Comparison of ENCODE assay signal across 8 mouse cellular contexts in the genomic region with DNA sequence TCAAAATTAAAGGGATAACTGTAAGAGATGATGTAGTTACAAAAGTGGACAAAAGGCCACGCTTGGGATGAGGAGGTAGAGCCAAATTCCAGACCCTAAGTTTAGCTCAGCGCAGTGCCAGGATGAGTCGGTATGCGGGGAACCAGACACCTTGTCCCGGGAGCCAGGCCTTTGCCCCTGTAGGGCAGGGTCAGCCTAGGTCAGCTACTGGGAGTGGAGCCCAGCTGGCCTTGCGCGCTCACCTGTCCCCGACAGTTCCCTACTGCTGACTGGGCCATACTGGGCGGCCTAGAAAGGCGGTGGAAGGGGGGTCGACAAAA. TPM values are rescaled to one million over a fixed set of nuclear protein-coding genes. Genes with fewer than 3 reads are reported as not detected.
DNase-seq lines count a peak whose midpoint lies in the region; ATAC-seq and TF ChIP-seq lines count a peak whose summit lies in the region.

No protein-coding gene starts in this region.

- peaks cover 35% of the 10 kb centered on the region for H3K27me3 ChIP-seq in forebrain, embryonic 12.5 days
- no peaks in the 10 kb centered on the region for H3K27me3 ChIP-seq in intestine, postnatal 0 days (replicated peaks; ENCODE audit: control insufficient read depth, insufficient read depth, low read length)
- H3K27me3 ChIP-seq in midbrain, embryonic 14.5 days (ENCODE audit: control insufficient read depth, insufficient read depth, low read length) = peaks cover 10% of the 10 kb centered on the region

- H3K4me2 ChIP-seq in forebrain, embryonic 12.5 days = peak overlapping the region; percentile 83
- peak overlapping the region; percentile 98 for H3K4me2 ChIP-seq in intestine, postnatal 0 days (replicated peaks; ENCODE audit: low read depth)
- H3K4me2 ChIP-seq in midbrain, embryonic 14.5 days (ENCODE audit: low read length) = peak overlapping the region; percentile 58

- 0 out of 2 replicates have a peak overlapping the region, but pooled peaks have one; percentile 59 for H3K27ac ChIP-seq in forebrain, embryonic 12.5 days
- no peak overlapping the region for H3K27ac ChIP-seq in intestine, postnatal 0 days (ENCODE audit: low read depth, low read length)
- H3K27ac ChIP-seq in midbrain, embryonic 14.5 days (replicated peaks; ENCODE audit: low read depth, low read length) = no peak overlapping the region

- H3K4me1 ChIP-seq in forebrain, embryonic 12.5 days = peaks cover 14% of the 10 kb centered on the region
- H3K4me1 ChIP-seq in intestine, postnatal 0 days (replicated peaks; ENCODE audit: control insufficient read depth, insufficient read depth, low read length) = peaks cover 4% of the 10 kb centered on the region; the same call in 1 of the 2 replicates
- H3K4me1 ChIP-seq in midbrain, embryonic 14.5 days (ENCODE audit: control insufficient read depth, insufficient read depth, low read length) = peaks cover 7% of the 10 kb centered on the region

- peak; percentile 85 for DNase-seq in kidney, adult 11 months
- DNase-seq in kidney, postnatal 10 days = no peak
- no peak for DNase-seq in midbrain, embryonic 14.5 days
- DNase-seq in urinary bladder, postnatal 36 days (ENCODE audit: low spot score in 2 of 2) = no peak
- no peak for DNase-seq in thymus, postnatal 10 days (ENCODE audit: low spot score in 2 of 2)

- 5% methylated on average over 11 of the region's 11 CpGs for WGBS in forebrain, embryonic 12.5 days
- 21% methylated on average over 11 of the region's 11 CpGs for WGBS in intestine, postnatal 0 days
- WGBS in midbrain, embryonic 14.5 days = 8% methylated on average over 11 of the region's 11 CpGs

- ATAC-seq in forebrain, embryonic 12.5 days (ENCODE audit: low FRiP score) = peak; percentile 1; the same call in 1 of the 2 replicates
- no peak; the same call in 1 of the 2 replicates for ATAC-seq in intestine, postnatal 0 days
- no peak for ATAC-seq in midbrain, embryonic 14.5 days (ENCODE audit: low FRiP score, low TSS enrichment)
- ATAC-seq in activated CD4-positive, CD25-positive, alpha-beta regulatory T cell, adult 4 months = no peak

- peak overlapping the region; percentile 73; the same call in 1 of the 2 replicates for H3K9ac ChIP-seq in forebrain, embryonic 12.5 days
- peak overlapping the region; percentile 75 for H3K9ac ChIP-seq in intestine, postnatal 0 days (ENCODE audit: low read depth, low read length)
- peak overlapping the region; percentile 69 for H3K9ac ChIP-seq in midbrain, embryonic 14.5 days (replicated peaks; ENCODE audit: low read length)

- H3K4me3 ChIP-seq in forebrain, embryonic 12.5 days (replicated peaks) = peak overlapping the region; percentile 89
- H3K4me3 ChIP-seq in intestine, postnatal 0 days (ENCODE audit: low read depth, low read length) = peak overlapping the region; percentile 79
- peak overlapping the region; percentile 77 for H3K4me3 ChIP-seq in midbrain, embryonic 14.5 days (replicated peaks; ENCODE audit: low read depth, low read length)

- no peaks in the 10 kb centered on the region for H3K9me3 ChIP-seq in forebrain, embryonic 12.5 days
- H3K9me3 ChIP-seq in intestine, postnatal 0 days (ENCODE audit: control insufficient read depth) = no peaks in the 10 kb centered on the region
- no peaks in the 10 kb centered on the region for H3K9me3 ChIP-seq in midbrain, embryonic 14.5 days (ENCODE audit: control insufficient read depth, low read length)

- H3K36me3 ChIP-seq in forebrain, embryonic 12.5 days (replicated peaks) = no peaks in the 10 kb centered on the region
- H3K36me3 ChIP-seq in intestine, postnatal 0 days (ENCODE audit: control insufficient read depth, insufficient read depth) = no peaks in the 10 kb centered on the region
- no peaks in the 10 kb centered on the region for H3K36me3 ChIP-seq in midbrain, embryonic 14.5 days (ENCODE audit: control insufficient read depth, insufficient read depth, low read length)

- no peak for TF ChIP-seq CTCF in intestine, postnatal 0 days (IDR thresholded peaks at IDR 0.05; ENCODE audit: low read depth)

RNA-seq across cellular contexts. Expression of a gene that starts 10.5 kb away (rescaled TPM):
- 6.8 and 9.4 TPM in 2 replicates for polyA plus RNA-seq in forebrain, embryonic 12.5 days (2016; fragmentation: Nextera tagmentation; extraction: Ambion mirVana)
- 5.0 and 5.3 TPM in 2 replicates for polyA plus RNA-seq in intestine, postnatal 0 days (2015; fragmentation: Nextera tagmentation; extraction: Ambion mirVana)
- 3.2 and 4.5 TPM in 2 replicates for polyA plus RNA-seq in midbrain, embryonic 14.5 days (2014; fragmentation: Nextera tagmentation; extraction: Ambion mirVana)
- 1 to 10 TPM; 3.0 to 3.1 TPM for polyA plus RNA-seq in activated CD4-positive, CD25-positive, alpha-beta regulatory T cell, adult 4 months (2017; shearing (Covaris generic))

RNA-seq across cellular contexts. Expression of a gene that starts 11.0 kb away (rescaled TPM):
- 0.76 and 1.00 TPM in 2 replicates for polyA plus RNA-seq in forebrain, embryonic 12.5 days (2016; fragmentation: Nextera tagmentation; extraction: Ambion mirVana)
- polyA plus RNA-seq in intestine, postnatal 0 days (2015; fragmentation: Nextera tagmentation; extraction: Ambion mirVana) = 0.38 and 0.56 TPM in 2 replicates
- polyA plus RNA-seq in midbrain, embryonic 14.5 days (2014; fragmentation: Nextera tagmentation; extraction: Ambion mirVana) = 0.75 and 1.6 TPM in 2 replicates
- 1 to 10 TPM in 1 of 2 experiments, under 1 TPM in 1; 0.52 to 1.1 TPM for polyA plus RNA-seq in activated CD4-positive, CD25-positive, alpha-beta regulatory T cell, adult 4 months (2017; shearing (Covaris generic))

RNA-seq across cellular contexts. Expression of a gene that starts 19.8 kb away (rescaled TPM):
- 6.2 and 6.8 TPM in 2 replicates for polyA plus RNA-seq in forebrain, embryonic 12.5 days (2016; fragmentation: Nextera tagmentation; extraction: Ambion mirVana)
- polyA plus RNA-seq in intestine, postnatal 0 days (2015; fragmentation: Nextera tagmentation; extraction: Ambion mirVana) = 4.0 and 4.2 TPM in 2 replicates
- 6.3 and 8.4 TPM in 2 replicates for polyA plus RNA-seq in midbrain, embryonic 14.5 days (2014; fragmentation: Nextera tagmentation; extraction: Ambion mirVana)
- polyA plus RNA-seq in activated CD4-positive, CD25-positive, alpha-beta regulatory T cell, adult 4 months (2017; shearing (Covaris generic)) = 1 to 10 TPM; 3.8 to 4.4 TPM

RNA-seq across cellular contexts. Expression of a gene that starts 34.5 kb away (rescaled TPM):
- polyA plus RNA-seq in forebrain, embryonic 12.5 days (2016; fragmentation: Nextera tagmentation; extraction: Ambion mirVana) = 1.2 and 1.8 TPM in 2 replicates
- polyA plus RNA-seq in intestine, postnatal 0 days (2015; fragmentation: Nextera tagmentation; extraction: Ambion mirVana) = 14.5 and 15.0 TPM in 2 replicates
- 1.4 and 5.0 TPM in 2 replicates for polyA plus RNA-seq in midbrain, embryonic 14.5 days (2014; fragmentation: Nextera tagmentation; extraction: Ambion mirVana)
- 100 to 1,000 TPM; 204 to 218 TPM for polyA plus RNA-seq in activated CD4-positive, CD25-positive, alpha-beta regulatory T cell, adult 4 months (2017; shearing (Covaris generic))

RNA-seq across cellular contexts. Expression of a gene that starts 36.8 kb away (rescaled TPM):
- 512 and 565 TPM in 2 replicates for polyA plus RNA-seq in forebrain, embryonic 12.5 days (2016; fragmentation: Nextera tagmentation; extraction: Ambion mirVana)
- 435 and 447 TPM in 2 replicates for polyA plus RNA-seq in intestine, postnatal 0 days (2015; fragmentation: Nextera tagmentation; extraction: Ambion mirVana)
- polyA plus RNA-seq in midbrain, embryonic 14.5 days (2014; fragmentation: Nextera tagmentation; extraction: Ambion mirVana) = 505 and 506 TPM in 2 replicates
- 1,000 to 10,000 TPM; 1,417 to 1,752 TPM for polyA plus RNA-seq in activated CD4-positive, CD25-positive, alpha-beta regulatory T cell, adult 4 months (2017; shearing (Covaris generic))
